Mouse (Mus musculus) erythroblast, embryonic 14.5 days (primary cell): ENCODE results near the gene Ninj1.

Experiments used
- GATA1 ChIP-seq: IDR thresholded peaks from 2 replicates; pipeline ENCODE4 v1.6.1; 2012; ENCODE audit warnings: low read length, inconsistent platforms, mixed read lengths
- TAL1 ChIP-seq: IDR thresholded peaks from 3 replicates; pipeline ENCODE4 v1.6.1; 2012; ENCODE audit warnings: low read length, inconsistent platforms, mixed read lengths

GRCm38 (mm10) chr13:49216220-49216552 is 28.9 kb downstream of the Ninj1 start:
- TF ChIP-seq TAL1 (no peak), GATA1 (no peak)
